Mouse (Mus musculus) stomach, postnatal 0 days (tissue): ENCODE measurements around the gene Fnbp1l.

ENCODE experiments used
- CTCF ChIP-seq: IDR thresholded peaks from 2 replicates; pipeline ENCODE4 v1.5.1; 2016; ENCODE audit warnings: antibody characterized with exemption, low read depth, mild to moderate bottlenecking, moderate library complexity
- EP300 ChIP-seq: optimal IDR thresholded peaks from 2 replicates; pipeline ENCODE3; 2016; ENCODE audit warnings: antibody characterized with exemption

DNA sequence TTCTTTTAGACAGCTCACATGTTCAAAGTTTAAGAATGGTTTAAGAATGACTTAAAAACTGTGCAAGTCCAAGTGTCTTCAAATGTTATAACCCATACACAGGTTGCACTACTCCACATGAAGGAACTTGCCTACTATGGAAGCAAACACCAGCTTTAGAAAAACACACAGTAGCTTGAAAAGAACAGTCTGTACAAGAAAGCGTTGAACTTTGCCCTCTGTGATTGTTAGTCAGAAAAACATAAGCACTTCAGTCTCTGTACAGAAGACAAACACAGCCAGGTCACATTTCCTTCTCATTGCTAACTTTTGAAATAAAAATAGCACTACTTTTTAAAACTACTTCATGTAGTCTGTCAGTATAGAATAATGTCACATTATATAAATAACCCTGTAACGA, 80.7 kb downstream of the Fnbp1l start:
- TF ChIP-seq CTCF (no peak), EP300 (no peak)
